In genomic region chr6:124863125-124863657, GRCm38 (mm10) we compare ENCODE assay signal across 8 mouse cellular contexts. TPM values are rescaled to one million over a fixed set of nuclear protein-coding genes. Genes with fewer than 3 reads are reported as not detected.
DNase-seq lines count a peak whose midpoint lies in the region; ATAC-seq and TF ChIP-seq lines count a peak whose summit lies in the region.

No protein-coding gene starts in this region.

- H3K4me2 ChIP-seq in embryonic facial prominence, embryonic 11.5 days (ENCODE audit: low read depth, low read length): peak overlapping the region; percentile 98
- peak overlapping the region; percentile 88 for H3K4me2 ChIP-seq in limb, embryonic 13.5 days (replicated peaks)
- H3K4me2 ChIP-seq in stomach, postnatal 0 days (replicated peaks; ENCODE audit: low read depth): peak overlapping the region; percentile 93

- no peak for DNase-seq in heart, embryonic 10.5 days (ENCODE audit: low spot score)
- DNase-seq in heart, postnatal 14 days: no peak
- DNase-seq in CD4-positive helper T cell, adult 2 months (ENCODE audit: low read depth, low spot score): peak; percentile 39
- DNase-seq in embryonic facial prominence, embryonic 11.5 days (ENCODE audit: low spot score): no peak
- no peak for DNase-seq in stomach, postnatal 0 days (ENCODE audit: low spot score)
- DNase-seq in frontal cortex, adult 2 months (ENCODE audit: extremely low spot score in 1 of 2, low spot score in 1 of 2): no peak
- no peak for DNase-seq in adrenal gland, adult 8-10 months

- 0 out of 2 replicates have a peak, but pooled peaks have one; percentile 6 for ATAC-seq in embryonic facial prominence, embryonic 11.5 days (replicated peaks; ENCODE audit: insufficient number of reproducible peaks, low FRiP score, low TSS enrichment, low read depth)
- peak; percentile 1; the same call in 1 of the 2 replicates for ATAC-seq in limb, embryonic 13.5 days (ENCODE audit: low FRiP score, low read depth)
- ATAC-seq in stomach, postnatal 0 days (ENCODE audit: low FRiP score, low TSS enrichment): no peak; the same call in 1 of the 2 replicates

- 0% methylated on average over 15 of the region's 16 CpGs for WGBS in heart, embryonic 10.5 days
- 0% methylated on average over 13 of the region's 16 CpGs for WGBS in embryonic facial prominence, embryonic 11.5 days
- WGBS in limb, embryonic 13.5 days: 2% methylated on average over 11 of the region's 16 CpGs
- WGBS in stomach, postnatal 0 days: 0% methylated on average over 6 of the region's 16 CpGs

- peaks cover 50% of the 10 kb centered on the region for H3K4me1 ChIP-seq in heart, embryonic 10.5 days
- H3K4me1 ChIP-seq in embryonic facial prominence, embryonic 11.5 days (ENCODE audit: control insufficient read depth, insufficient read depth, low read length): peaks cover 10% of the 10 kb centered on the region
- H3K4me1 ChIP-seq in limb, embryonic 13.5 days: peaks cover 65% of the 10 kb centered on the region
- no peaks in the 10 kb centered on the region for H3K4me1 ChIP-seq in stomach, postnatal 0 days (replicated peaks; ENCODE audit: control insufficient read depth, insufficient read depth)

- no peaks in the 10 kb centered on the region for H3K9me3 ChIP-seq in heart, embryonic 10.5 days
- no peaks in the 10 kb centered on the region for H3K9me3 ChIP-seq in embryonic facial prominence, embryonic 11.5 days (replicated peaks; ENCODE audit: control insufficient read depth, low read length)
- no peaks in the 10 kb centered on the region for H3K9me3 ChIP-seq in limb, embryonic 13.5 days
- H3K9me3 ChIP-seq in stomach, postnatal 0 days (ENCODE audit: control insufficient read depth, low read length): no peaks in the 10 kb centered on the region

- peak overlapping the region; percentile 76 for H3K4me3 ChIP-seq in heart, embryonic 10.5 days
- peak overlapping the region; percentile 54 for H3K4me3 ChIP-seq in embryonic facial prominence, embryonic 11.5 days (ENCODE audit: low read depth, low read length)
- H3K4me3 ChIP-seq in limb, embryonic 13.5 days: peak overlapping the region; percentile 59
- peak overlapping the region; percentile 45 for H3K4me3 ChIP-seq in stomach, postnatal 0 days (ENCODE audit: low read depth, low read length)

- H3K36me3 ChIP-seq in heart, embryonic 10.5 days: no peaks in the 10 kb centered on the region
- no peaks in the 10 kb centered on the region for H3K36me3 ChIP-seq in embryonic facial prominence, embryonic 11.5 days (replicated peaks; ENCODE audit: control insufficient read depth, insufficient read depth, low read depth, low read length)
- no peaks in the 10 kb centered on the region for H3K36me3 ChIP-seq in limb, embryonic 13.5 days
- no peaks in the 10 kb centered on the region for H3K36me3 ChIP-seq in stomach, postnatal 0 days (ENCODE audit: control insufficient read depth, insufficient read depth, low read length)

- H3K9ac ChIP-seq in embryonic facial prominence, embryonic 11.5 days (replicated peaks; ENCODE audit: low read length): peak overlapping the region; percentile 71
- peak overlapping the region; percentile 75 for H3K9ac ChIP-seq in limb, embryonic 13.5 days
- H3K9ac ChIP-seq in stomach, postnatal 0 days (ENCODE audit: low read length): peak overlapping the region; percentile 64; the same call in 1 of the 2 replicates

- TF ChIP-seq CTCF in stomach, postnatal 0 days (IDR thresholded peaks at IDR 0.05; ENCODE audit: low read depth): no peak

- H3K27ac ChIP-seq in heart, embryonic 10.5 days: peak overlapping the region; percentile 90
- no peak overlapping the region for H3K27ac ChIP-seq in embryonic facial prominence, embryonic 11.5 days (replicated peaks; ENCODE audit: low read depth, low read length)
- no peak overlapping the region; the same call in 1 of the 2 replicates for H3K27ac ChIP-seq in limb, embryonic 13.5 days
- no peak overlapping the region for H3K27ac ChIP-seq in stomach, postnatal 0 days (replicated peaks)

- intact Hi-C loops in heart, postnatal 14 days (cut with DNase I): loop anchor here (5.0 kb wide), 1 partner anchor 219 kb away; no protein-coding TSS in a partner anchor

- no peak for TF ChIP-seq EP300 in stomach, postnatal 0 days (optimal IDR thresholded peaks at IDR 0.05)

- H3K27me3 ChIP-seq in heart, embryonic 10.5 days (ENCODE audit: insufficient read depth, poor library complexity, severe bottlenecking): peaks cover 86% of the 10 kb centered on the region
- H3K27me3 ChIP-seq in embryonic facial prominence, embryonic 11.5 days (ENCODE audit: control insufficient read depth, insufficient read depth, low read length): peaks cover 2% of the 10 kb centered on the region; the same call in 1 of the 2 replicates
- peaks cover 17% of the 10 kb centered on the region for H3K27me3 ChIP-seq in limb, embryonic 13.5 days
- no peaks in the 10 kb centered on the region; the same call in 1 of the 2 replicates for H3K27me3 ChIP-seq in stomach, postnatal 0 days (ENCODE audit: control insufficient read depth, insufficient read depth, low read length)

RNA-seq across cellular contexts. Expression of gene Gpr162, which starts 0.6 kb away (rescaled TPM):
- 1.1 and 1.2 TPM in 2 replicates for polyA plus RNA-seq in heart, embryonic 10.5 days (2016; fragmentation: Nextera tagmentation; extraction: Ambion mirVana)
- total RNA-seq in heart, postnatal 14 days (2021): 1 to 10 TPM; 1.8 to 2.4 TPM
- 0.59 and 0.72 TPM in 2 replicates for polyA plus RNA-seq in embryonic facial prominence, embryonic 11.5 days (2014; fragmentation: Nextera tagmentation; extraction: Ambion mirVana)
- polyA plus RNA-seq in limb, embryonic 13.5 days (2015; fragmentation: Nextera tagmentation; extraction: Ambion mirVana): 2.9 and 3.5 TPM in 2 replicates
- 0.45 and 0.87 TPM in 2 replicates for polyA plus RNA-seq in stomach, postnatal 0 days (2015; fragmentation: Nextera tagmentation; extraction: Ambion mirVana)
- 190 and 200 TPM in 2 replicates for polyA plus RNA-seq in frontal cortex, adult 2 months (2012; rRNA removed)
- total RNA-seq in adrenal gland, adult 8-10 months (2022): 1 to 10 TPM in 3 of 4 experiments, under 1 TPM in 1; 0.32 to 2.2 (median 1.6) TPM

RNA-seq across cellular contexts. Expression of gene P3h3, which starts 5.6 kb away (rescaled TPM):
- 10.7 and 13.4 TPM in 2 replicates for polyA plus RNA-seq in heart, embryonic 10.5 days (2016; fragmentation: Nextera tagmentation; extraction: Ambion mirVana)
- 10 to 100 TPM; 17.9 to 19.5 TPM for total RNA-seq in heart, postnatal 14 days (2021)
- 14.7 and 18.5 TPM in 2 replicates for polyA plus RNA-seq in embryonic facial prominence, embryonic 11.5 days (2014; fragmentation: Nextera tagmentation; extraction: Ambion mirVana)
- 60.4 and 61.2 TPM in 2 replicates for polyA plus RNA-seq in limb, embryonic 13.5 days (2015; fragmentation: Nextera tagmentation; extraction: Ambion mirVana)
- polyA plus RNA-seq in stomach, postnatal 0 days (2015; fragmentation: Nextera tagmentation; extraction: Ambion mirVana): 9.7 and 10.7 TPM in 2 replicates
- 80.2 and 83.2 TPM in 2 replicates for polyA plus RNA-seq in frontal cortex, adult 2 months (2012; rRNA removed)
- 10 to 100 TPM; 26.2 to 43.9 (median 35.3) TPM for total RNA-seq in adrenal gland, adult 8-10 months (2022)

RNA-seq across cellular contexts. Expression of gene Gnb3, which starts 23.1 kb away (rescaled TPM):
- 2.4 and 5.2 TPM in 2 replicates for polyA plus RNA-seq in heart, embryonic 10.5 days (2016; fragmentation: Nextera tagmentation; extraction: Ambion mirVana)
- total RNA-seq in heart, postnatal 14 days (2021): 1 to 10 TPM; 2.8 to 3.3 TPM
- polyA plus RNA-seq in embryonic facial prominence, embryonic 11.5 days (2014; fragmentation: Nextera tagmentation; extraction: Ambion mirVana): 0.27 and 0.56 TPM in 2 replicates
- polyA plus RNA-seq in limb, embryonic 13.5 days (2015; fragmentation: Nextera tagmentation; extraction: Ambion mirVana): 1.0 and 1.3 TPM in 2 replicates
- polyA plus RNA-seq in stomach, postnatal 0 days (2015; fragmentation: Nextera tagmentation; extraction: Ambion mirVana): 0.53 and 0.98 TPM in 2 replicates
- 0.50 and 0.53 TPM in 2 replicates for polyA plus RNA-seq in frontal cortex, adult 2 months (2012; rRNA removed)
- 10 to 100 TPM in 3 of 4 experiments, 1 to 10 TPM in 1; 8.9 to 18.5 (median 14.5) TPM for total RNA-seq in adrenal gland, adult 8-10 months (2022)

RNA-seq across cellular contexts. Expression of gene Cd4, which starts 24.8 kb away (rescaled TPM):
- 0.05 TPM in 1 of 2 replicates, not detected in the other for polyA plus RNA-seq in heart, embryonic 10.5 days (2016; fragmentation: Nextera tagmentation; extraction: Ambion mirVana)
- total RNA-seq in heart, postnatal 14 days (2021): 10 to 100 TPM in 1 of 2 experiments, 1 to 10 TPM in 1; 1.2 to 12.3 TPM
- polyA plus RNA-seq in embryonic facial prominence, embryonic 11.5 days (2014; fragmentation: Nextera tagmentation; extraction: Ambion mirVana): not detected in 2 replicates
- 0.04 and 0.15 TPM in 2 replicates for polyA plus RNA-seq in limb, embryonic 13.5 days (2015; fragmentation: Nextera tagmentation; extraction: Ambion mirVana)
- polyA plus RNA-seq in stomach, postnatal 0 days (2015; fragmentation: Nextera tagmentation; extraction: Ambion mirVana): 0.45 and 0.65 TPM in 2 replicates
- polyA plus RNA-seq in frontal cortex, adult 2 months (2012; rRNA removed): 0.64 and 1.3 TPM in 2 replicates
- under 1 TPM; 0.40 to 0.83 (median 0.46) TPM for total RNA-seq in adrenal gland, adult 8-10 months (2022)

RNA-seq across cellular contexts. Expression of gene Cdca3, which starts 33.8 kb away (rescaled TPM):
- polyA plus RNA-seq in heart, embryonic 10.5 days (2016; fragmentation: Nextera tagmentation; extraction: Ambion mirVana): 150 and 179 TPM in 2 replicates
- total RNA-seq in heart, postnatal 14 days (2021): 1 to 10 TPM; 3.5 to 9.6 TPM
- 210 and 212 TPM in 2 replicates for polyA plus RNA-seq in embryonic facial prominence, embryonic 11.5 days (2014; fragmentation: Nextera tagmentation; extraction: Ambion mirVana)
- 166 and 172 TPM in 2 replicates for polyA plus RNA-seq in limb, embryonic 13.5 days (2015; fragmentation: Nextera tagmentation; extraction: Ambion mirVana)
- polyA plus RNA-seq in stomach, postnatal 0 days (2015; fragmentation: Nextera tagmentation; extraction: Ambion mirVana): 43.3 and 52.8 TPM in 2 replicates
- polyA plus RNA-seq in frontal cortex, adult 2 months (2012; rRNA removed): 2.2 and 2.8 TPM in 2 replicates
- 1 to 10 TPM; 1.9 to 4.4 (median 2.7) TPM for total RNA-seq in adrenal gland, adult 8-10 months (2022)

Comparison
In these comparisons a context has a peak if more than half of its experiments do, and no peak if none do; other contexts are left out.
1. RNA of gene Gpr162, which starts 0.6 kb away (polyA plus RNA-seq): 190 to 200 TPM in frontal cortex, adult 2 months; 2.9 to 3.5 TPM in limb, embryonic 13.5 days, 1.1 to 1.2 TPM in heart, embryonic 10.5 days, 0.59 to 0.72 TPM in embryonic facial prominence, embryonic 11.5 days and 0.45 to 0.87 TPM in stomach, postnatal 0 days; every median in the first group is over 10 times any median in the second.
2. Peak in every context shown above with its lines, with median percentiles within 50 percentile points of each other: H3K4me3 ChIP-seq, H3K4me2 ChIP-seq and H3K9ac ChIP-seq.